Mouse (Mus musculus): ENCODE data around the gene Ccdc15.
"Not testable (repeated sequence)": the region's sequence is repeated elsewhere in the genome, so short reads cannot be mapped to it uniquely, and the experiment has no call there.

Ccdc15 gene

DNA sequence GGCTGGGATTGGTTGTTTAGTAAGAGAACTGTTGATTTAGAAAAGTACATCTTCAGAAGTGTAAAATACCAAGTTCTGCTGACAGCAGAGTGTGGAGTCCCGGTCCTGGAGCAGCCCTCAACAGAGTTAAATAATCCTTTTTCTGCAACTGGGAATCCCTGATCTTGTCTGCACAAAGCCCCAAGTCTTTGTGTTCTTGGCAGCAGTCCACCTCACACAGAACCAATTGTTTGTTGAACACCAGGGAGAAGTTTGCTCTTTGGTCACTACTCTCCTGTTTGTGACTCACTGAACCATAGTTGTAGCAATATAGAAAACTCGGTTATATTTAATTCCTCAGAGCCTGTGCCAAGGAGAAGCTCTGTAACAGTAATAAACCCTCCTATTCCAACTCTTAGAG, 3.0 kb upstream of the Ccdc15 start:
- DNase-seq (ENCODE audit: low spot score in 2 of 2), result no peak

DNA sequence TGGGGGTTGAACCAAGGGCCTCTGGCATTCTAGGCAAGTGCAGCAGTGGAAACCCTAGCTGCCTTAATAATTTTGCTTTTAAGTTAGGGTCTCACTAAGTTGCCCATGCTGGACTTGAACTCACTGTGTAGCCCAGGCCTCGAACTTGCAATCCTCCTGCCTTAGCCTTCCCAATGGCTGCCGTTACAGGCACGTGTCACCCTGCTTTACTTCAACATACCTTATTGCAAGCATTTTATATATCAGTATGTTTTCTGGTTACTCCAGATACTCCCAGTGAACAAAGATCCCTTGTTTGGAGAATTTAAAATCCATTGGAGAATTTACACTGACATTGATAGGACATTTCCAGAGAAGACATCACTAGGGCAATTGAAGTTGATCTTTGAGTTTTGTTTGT, 818 bp upstream of the Ccdc15 start:
- no peak for DNase-seq (ENCODE audit: low spot score in 2 of 2)

DNA sequence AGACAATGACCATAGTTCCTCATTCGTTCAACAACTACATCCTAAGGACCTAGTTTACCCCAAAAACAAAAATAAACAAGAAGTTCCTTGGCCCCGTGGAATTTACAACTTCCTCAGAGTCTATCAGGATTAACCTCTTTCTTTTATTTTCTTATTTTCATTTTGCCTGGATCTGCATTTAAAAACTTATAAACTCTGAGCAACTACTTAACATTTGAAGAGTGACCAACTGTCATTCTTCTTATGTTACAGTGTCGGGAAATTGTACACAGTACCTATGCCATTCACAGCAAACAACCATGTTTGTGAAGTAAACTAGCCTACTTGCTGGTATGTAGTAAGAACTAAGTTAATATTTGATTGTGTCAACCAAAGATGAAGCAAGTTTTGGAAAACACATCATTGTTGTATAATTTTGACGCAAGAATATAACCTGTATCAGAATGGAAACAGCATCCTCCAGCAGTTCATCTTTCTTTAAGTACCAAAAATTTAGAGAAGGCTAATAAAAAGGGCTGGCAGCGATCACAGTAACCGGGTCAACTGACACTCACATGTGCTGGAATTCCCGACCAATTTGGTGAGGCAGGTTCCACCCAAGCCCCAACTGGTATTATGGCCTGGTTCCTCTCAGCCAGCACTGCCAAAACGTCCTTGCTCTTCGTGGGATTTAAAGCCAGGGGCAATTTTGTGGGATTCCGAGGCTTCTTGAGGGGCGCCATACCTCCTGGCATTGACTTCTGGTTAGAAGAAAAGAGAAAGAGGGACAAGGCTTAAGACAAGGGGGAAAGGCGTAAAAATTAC, 846 bp downstream of the Ccdc15 start:
- DNase-seq (ENCODE audit: low spot score in 2 of 2), result no peak

DNA sequence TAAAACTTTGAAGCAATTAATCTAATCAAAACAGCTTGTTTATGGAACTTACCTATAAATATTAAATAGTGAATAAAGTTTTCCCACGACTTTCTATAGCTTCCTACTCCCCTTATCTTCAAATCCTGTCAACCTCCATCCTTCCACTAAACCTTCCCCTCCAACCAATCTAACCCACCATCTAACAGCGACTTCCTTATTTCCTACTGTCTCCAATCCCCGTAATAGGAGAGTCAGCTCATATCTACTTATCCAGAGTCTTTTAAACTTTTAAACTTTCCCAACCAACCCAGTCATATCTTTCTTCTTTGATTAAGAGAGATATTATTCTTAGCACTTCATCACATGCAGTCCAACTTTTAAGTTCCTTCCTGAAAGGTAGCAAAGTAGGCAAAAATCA, 2.8 kb downstream of the Ccdc15 start:
- no peak for DNase-seq (ENCODE audit: low spot score in 2 of 2)

DNA sequence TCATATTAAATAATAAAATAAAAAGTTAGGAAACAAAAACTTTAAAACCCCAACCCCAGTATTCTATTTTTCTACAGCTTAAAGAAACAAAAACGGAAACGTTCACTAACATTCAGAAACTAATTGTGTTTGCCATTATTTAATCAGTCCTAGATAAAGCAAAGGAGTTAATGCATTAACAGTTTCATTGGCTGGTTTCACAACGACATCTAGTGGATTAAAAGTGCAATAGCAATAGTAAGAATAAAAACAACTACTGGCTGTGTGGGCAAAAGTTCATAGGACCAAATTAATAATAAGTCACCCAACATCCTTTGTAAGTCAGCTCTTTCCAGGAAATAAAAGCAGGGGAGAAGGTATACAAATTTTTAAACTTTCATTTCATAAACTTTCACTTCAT, 18.8 kb downstream of the Ccdc15 start:
- no peak for DNase-seq (ENCODE audit: low spot score in 2 of 2)

DNA sequence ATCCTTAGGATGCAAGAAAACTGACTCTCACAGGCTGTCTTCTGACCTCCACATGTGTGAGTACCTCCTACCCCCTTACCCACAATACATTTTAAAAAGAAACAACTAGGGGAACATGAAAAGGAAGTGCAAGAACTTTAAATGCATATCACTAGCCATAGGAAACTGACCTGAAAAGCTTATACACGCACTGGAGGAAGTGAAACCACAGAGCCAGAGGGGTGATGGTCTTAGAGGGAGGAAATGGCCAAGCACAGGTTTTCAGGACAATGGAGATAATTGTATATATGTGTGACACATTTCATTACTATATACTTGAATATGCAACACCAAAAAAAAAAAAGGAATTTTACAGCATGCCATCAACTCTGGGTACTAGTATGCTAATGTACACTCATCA, 46.5 kb downstream of the Ccdc15 start:
- DNase-seq (ENCODE audit: low spot score in 2 of 2), result no peak

DNA sequence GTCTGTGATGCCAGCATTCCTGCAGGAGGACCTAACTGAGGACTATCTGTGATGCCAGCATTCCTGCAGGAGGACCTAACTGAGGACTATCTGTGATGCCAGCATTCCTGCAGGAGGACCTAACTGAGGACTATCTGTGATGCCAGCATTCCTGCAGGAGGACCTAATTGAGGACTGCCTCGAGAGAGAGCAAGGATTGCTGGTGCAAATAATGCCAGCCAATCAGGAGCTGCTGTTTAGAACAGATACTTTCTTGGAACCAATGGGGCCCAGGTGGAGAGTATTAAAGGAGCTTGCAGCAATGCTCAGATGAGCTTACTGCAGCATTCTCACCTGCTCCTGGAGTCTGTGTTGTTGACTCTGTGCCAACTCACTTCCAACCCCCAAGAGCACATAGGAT, 47.7 kb downstream of the Ccdc15 start:
- DNase-seq (ENCODE audit: low spot score in 2 of 2), result not testable (repeated sequence)

DNA sequence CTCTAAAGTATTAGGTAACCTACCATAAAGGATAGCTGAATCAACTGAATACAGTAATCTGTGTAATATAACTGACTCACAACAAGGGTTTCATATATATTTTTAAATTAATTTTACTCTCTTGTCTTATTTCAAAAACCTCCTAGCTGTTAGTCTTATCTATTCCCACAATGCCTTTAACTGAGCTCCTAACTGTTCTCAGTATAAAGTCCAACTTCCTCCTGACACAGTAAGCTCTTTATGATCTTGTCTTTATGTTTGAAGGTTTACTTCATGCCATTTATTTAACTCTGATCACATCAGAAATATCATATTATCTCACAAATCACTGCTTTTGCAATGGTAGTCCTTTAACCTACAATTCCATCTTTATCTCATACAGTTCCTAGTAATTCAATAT, 52.6 kb downstream of the Ccdc15 start:
- no peak for DNase-seq (ENCODE audit: low spot score in 2 of 2)

DNA sequence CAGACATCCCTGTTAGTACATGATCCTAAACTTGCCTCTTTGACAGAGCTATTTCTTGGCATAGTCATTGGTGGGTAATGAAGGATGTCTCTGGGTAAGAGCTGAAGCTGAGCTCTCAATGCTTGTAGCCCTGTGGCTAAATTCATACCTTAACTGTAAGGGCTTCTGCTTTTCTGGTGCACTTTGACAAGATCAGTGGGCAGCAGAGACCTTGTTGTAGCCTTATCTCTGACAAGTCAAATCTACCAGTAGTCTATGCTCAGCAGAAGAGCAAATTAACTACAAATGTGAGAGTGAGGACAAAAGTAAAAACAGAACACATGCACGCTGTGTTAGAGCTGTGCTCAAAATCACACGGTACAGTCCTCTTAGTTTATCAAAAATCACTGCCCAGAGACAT, 81.6 kb downstream of the Ccdc15 start:
- DNase-seq (ENCODE audit: low spot score in 2 of 2), result no peak

DNA sequence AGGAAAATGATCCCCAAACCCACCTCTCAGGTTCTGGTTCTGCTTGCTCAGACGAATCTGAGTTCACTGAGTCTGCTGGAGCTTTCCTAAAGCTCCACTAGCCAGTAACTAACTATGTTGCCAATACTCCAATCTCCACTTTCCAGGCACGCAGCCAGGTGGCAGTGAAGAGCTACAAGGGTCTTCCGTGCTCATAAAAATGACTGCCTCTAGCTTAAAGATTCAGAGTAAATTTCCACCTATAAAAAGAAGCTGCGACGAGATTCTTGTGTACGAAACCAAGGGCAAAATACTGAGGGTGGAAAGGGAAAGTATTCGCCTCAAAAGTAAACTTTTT, 92.4 kb downstream of the Ccdc15 start:
- DNase-seq (ENCODE audit: low spot score in 2 of 2), result peak in 1 of 2 experiments; percentile 63

DNA sequence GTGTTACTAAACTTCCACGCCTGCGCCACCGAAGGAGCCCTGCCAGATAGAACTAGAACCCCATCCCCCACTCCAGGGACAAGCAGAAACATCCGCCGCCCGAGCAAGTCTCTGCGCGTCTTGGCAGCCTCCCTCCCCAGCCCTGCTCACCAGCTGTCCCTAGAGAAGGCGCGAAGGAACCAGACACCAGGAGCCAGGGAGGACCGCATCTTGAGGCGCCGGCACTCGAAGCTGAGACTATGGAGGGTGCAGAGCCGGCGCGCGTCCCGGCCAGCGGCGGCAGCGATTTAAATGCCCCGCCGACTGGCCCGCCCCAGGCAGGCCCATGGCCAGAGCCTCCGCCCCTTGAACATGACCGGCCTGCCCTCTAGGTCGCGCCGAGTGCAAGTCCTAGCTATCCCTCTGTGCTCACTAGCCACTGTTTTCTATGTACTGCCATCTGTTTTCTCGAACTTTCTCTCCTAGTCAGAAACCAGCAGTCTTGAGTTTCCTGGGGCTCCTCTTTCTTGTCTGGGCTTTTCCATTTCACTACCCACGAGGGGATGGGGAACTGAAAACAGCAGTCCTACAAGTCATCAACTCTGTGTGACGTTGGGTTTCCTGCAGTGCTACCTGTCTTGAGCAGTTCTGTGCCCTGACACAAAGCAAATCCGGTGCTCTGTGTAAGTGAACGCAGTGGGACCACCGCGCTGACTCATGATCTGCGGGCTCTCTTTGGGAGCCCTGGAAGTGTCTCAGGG, 92.9 kb downstream of the Ccdc15 start, which contains the start of gene Slc37a2:
Gene Slc37a2 (minus strand): TSS at position 590 of the 740 bp plus-strand sequence.
- DNase-seq (ENCODE audit: low spot score in 2 of 2), result peak in 1 of 2 experiments; percentile 37

DNA sequence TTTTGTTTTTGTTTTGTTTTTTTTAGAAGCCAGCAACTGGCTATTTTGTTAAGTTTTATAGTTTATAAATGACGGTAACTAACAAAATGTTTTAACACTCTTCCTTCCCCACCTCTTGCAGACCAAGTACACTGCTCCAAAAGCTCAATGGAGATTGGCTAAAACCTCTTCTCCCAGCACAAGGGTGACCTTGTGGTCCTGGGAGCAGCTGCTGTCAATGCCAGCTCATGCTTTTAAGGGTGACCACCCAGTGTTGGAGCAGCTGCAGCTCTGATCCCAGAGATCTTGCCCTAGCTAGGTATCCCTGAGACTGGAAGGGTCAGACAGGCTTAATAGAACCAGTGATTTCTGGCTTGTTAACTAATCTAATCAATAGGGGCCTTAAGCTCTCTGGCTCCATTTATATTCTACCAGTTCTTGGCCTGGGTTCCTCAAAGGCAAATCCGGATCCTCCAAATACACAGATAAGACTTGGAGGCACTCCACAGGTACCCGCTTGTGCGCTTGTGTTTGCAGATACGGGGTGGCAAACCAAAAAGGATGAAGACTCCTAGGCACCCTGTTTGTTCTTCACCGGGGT, 93.6 kb downstream of the Ccdc15 start:
- DNase-seq (ENCODE audit: low spot score in 2 of 2), result no peak

DNA sequence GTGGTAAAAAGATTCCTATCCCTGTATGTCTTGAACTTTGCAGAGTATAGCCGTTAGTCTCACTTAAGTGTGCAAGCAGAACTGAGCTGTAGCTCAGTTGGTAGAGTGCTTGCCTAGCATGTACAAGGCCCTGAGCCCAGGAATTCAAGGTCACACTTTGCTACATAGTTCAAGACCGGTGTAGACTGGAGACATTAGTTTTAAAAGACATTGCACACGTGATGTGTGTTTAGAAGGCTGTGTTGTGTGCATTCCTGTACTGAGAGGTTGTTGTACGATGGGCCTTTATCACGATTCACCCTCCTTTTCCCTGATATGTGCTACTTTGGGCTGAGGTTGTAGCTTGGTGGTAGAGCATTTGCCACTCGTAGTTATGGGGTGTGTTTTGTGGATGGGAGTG, 97.6 kb downstream of the Ccdc15 start:
- DNase-seq (ENCODE audit: low spot score in 2 of 2), result no peak

DNA sequence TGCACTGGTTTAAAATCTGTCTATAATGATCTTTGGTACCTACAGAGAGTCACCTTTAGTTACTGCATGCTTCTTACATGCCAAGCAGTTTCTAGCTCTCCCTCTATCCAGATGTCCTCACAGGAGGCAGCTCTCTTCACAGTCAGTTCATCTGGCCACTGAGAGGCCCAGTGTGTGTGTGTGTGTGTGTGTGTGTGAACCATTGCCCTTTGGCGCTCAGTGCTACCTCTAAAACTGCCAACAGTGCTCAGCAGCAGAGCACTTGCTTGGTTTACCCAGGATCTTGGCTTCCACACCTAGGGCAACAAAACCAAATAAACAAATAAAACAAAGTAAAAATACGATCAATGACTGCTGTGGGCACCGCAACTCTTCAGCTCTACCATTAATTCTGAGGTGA, 98.3 kb downstream of the Ccdc15 start:
- no peak for DNase-seq (ENCODE audit: low spot score in 2 of 2)

DNA sequence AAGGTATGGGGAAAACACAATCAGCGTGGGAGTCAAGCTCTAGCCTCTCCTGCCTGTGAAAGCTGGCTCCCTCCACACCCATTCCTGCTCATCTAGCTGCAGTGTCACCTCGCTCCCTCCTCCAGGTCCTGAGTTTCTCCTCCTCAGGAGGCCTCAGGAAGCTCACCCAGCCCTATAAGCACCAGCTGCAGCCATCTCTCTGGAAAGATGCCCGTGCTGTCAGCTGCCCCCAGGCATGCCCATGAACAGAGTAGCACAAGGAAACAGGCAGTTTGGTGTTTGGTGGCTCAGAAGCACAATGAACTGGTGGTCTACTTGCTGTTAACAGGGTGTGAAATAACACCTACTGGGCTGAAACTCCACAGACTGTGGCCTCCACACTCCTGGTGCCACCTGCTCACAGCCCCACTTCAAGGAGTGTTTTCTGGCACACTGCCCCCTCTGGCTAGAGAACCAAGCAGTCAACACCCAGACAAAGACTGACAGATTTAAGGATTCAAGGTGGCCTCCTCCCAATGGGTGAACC, 99.8 kb downstream of the Ccdc15 start:
- DNase-seq (ENCODE audit: low spot score in 2 of 2), result peak in 1 of 2 experiments; percentile 42

DNA sequence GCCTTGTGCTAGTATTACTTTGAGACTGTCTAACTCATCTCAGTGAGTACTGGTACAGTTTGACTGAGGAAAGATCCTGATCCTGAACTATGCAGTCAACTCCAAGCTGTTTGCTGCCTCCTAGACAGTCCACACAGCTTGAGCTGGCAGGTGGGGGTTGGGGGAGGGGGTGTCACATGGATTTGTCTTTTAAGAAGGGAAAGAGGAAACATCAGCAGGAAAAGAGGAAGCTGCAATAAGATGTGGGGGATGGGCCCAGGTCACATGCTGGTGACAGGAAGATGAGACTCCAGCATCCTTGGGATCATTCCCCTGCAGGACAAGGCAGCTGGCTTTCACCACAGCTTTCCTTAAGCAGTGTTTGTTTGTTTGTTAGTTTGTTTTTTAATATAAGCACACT, 100.8 kb downstream of the Ccdc15 start:
- DNase-seq (ENCODE audit: low spot score in 2 of 2), result no peak

DNA sequence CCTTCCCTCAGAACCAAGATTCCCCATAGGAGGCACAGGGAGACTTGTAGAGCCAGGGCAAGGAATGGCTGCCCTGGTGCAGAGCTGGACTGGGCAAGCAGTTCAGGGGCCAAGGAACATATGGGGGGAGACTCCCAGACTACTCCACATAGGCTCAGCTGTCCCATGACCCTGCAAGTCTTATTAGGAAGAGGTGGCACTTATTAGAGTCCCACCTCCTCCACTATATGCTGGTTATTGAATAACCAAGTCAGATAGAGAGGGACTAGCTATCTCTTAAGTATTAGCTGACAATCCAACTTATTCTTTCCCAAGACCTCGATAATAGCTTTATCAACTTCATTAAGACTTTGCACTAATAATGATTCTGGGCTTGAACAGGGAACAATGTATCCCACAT, 102.4 kb downstream of the Ccdc15 start:
- no peak for DNase-seq (ENCODE audit: low spot score in 2 of 2)

DNA sequence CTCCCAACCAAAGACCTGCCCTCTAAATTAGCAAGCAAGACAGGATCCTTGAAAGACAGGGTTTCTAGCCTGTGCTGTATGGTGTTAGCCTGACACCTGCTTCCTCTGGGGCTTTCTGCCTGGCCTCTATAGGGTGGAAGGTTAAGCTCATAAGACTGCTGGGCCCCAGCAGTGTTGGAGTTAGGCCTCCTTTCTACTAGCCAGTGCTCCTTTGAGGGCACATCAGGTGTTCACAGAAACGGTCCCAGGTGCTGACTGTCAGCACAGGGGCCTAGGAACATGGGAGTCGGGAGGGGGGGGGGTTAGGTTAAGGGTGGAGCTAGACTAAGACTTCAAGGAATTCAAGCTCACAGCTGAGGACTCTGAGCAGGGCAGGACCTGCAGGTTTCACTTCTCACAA, 102.8 kb downstream of the Ccdc15 start:
- no peak for DNase-seq (ENCODE audit: low spot score in 2 of 2)

DNA sequence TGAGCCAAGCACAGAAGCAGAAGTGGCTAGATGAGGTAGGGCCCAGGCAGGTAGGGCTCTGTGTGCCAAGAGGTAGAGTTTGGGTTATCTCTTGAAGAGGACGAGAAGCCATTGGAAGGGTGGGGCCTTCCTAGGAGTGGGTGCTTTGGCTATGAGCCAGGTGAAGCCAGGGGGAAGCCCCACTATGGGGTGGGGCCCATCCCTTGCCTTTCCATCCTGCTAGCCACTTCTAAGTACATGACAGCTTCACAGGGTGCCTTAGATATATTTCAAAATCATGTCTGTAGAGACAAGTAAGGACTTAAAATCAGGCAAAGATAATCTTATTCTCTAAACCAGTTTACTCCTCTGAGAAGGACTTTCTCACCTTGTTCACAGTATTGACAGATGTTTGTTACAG, 103.6 kb downstream of the Ccdc15 start:
- no peak for DNase-seq (ENCODE audit: low spot score in 2 of 2)

DNA sequence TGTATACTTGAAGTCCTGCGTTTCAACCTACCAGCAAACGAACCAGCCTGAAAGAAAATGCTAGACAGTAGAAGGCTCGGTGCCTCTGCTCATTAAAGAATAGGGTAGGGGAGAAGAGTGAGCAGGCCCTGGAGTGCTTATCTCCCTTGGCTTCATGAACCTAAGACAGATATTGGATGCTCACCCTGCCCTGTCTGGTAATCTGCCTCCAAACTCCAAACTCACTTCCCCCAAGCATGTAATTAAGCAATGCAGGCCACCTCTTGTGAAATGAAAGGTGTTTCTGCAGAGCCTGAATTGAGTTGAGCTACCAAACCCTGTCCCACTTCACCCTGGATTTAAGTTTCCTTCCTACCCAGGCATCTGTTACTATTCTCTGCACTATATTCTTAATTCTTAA, 105.5 kb downstream of the Ccdc15 start:
- no peak for DNase-seq (ENCODE audit: low spot score in 2 of 2)

DNA sequence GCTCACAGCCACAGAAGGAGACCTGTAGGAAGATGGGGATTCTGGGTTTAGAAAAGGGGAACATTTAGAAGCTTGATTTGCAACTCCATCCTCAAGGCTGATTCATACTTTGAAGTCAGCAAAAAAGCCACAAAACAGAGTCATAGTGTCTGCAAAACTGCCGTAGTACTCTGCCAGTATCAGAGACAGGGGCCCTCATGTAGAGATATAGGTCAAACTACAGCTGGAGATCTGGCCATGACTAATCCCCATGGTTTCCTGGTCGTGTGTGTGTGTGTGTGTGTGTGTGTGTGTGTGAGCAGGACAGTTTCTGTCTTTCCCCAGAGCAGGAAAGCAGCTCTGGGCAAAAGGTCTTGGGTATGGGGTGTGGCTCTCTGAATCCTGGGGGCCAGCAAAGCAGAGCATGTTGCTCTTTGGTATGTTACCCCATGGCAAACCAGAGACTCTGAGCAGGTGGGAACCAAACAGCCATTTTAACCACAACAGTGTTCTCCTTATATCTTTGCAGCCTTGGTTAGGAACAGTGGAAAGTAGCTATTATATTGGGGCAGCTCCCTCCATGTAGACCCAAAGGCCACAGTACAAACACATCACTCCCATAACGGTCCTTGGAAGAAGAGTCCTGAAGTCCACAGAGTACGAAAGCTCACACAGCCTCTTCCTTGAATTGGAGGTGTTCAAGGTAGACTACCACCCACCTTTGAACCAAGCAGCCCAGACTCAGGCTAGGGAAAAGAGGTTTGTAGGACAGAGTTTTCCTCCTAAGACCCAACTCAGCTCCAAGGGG, 112.1 kb downstream of the Ccdc15 start:
- DNase-seq (ENCODE audit: low spot score in 2 of 2), result no peak
